Mouse (Mus musculus): ENCODE results near the gene Casp7.
"Not testable (repeated sequence)": the region's sequence is repeated elsewhere in the genome, so short reads cannot be mapped to it uniquely, and the experiment has no call there.

Gene Casp7

GRCm38 (mm10) chr19:56396669-56397621 is at the start of gene Casp7:
Casp7 (plus strand) TSS chr19:56397129.
- DNase-seq (ENCODE audit: low read depth, low spot score), result peak; percentile 70

- DNase-seq (ENCODE audit: low read depth, low spot score), result peak; percentile 19
Measured at GRCm38 (mm10) chr19:56349295-56349694, 47.6 kb upstream of the Casp7 start.

GRCm38 (mm10) chr19:56353689-56354088 is 43.2 kb upstream of the Casp7 start:
- DNase-seq (ENCODE audit: low read depth, low spot score), result no peak

- DNase-seq (ENCODE audit: low read depth, low spot score), result no peak
Measured at GRCm38 (mm10) chr19:56355201-56355600, 41.7 kb upstream of the Casp7 start.

- DNase-seq (ENCODE audit: low read depth, low spot score), result peak; percentile 75
Measured at GRCm38 (mm10) chr19:56356480-56357373, 40.2 kb upstream of the Casp7 start.

- DNase-seq (ENCODE audit: low read depth, low spot score), result not testable (repeated sequence)
Measured at GRCm38 (mm10) chr19:56357374-56357708, 39.6 kb upstream of the Casp7 start.

- DNase-seq (ENCODE audit: low read depth, low spot score), result no peak
Measured at GRCm38 (mm10) chr19:56358890-56359289, 38.0 kb upstream of the Casp7 start.

- DNase-seq (ENCODE audit: low read depth, low spot score), result no peak
Measured at GRCm38 (mm10) chr19:56363721-56364460, 33.0 kb upstream of the Casp7 start.

- no peak for DNase-seq (ENCODE audit: low read depth, low spot score)
Measured at GRCm38 (mm10) chr19:56364563-56364962, 32.4 kb upstream of the Casp7 start.

GRCm38 (mm10) chr19:56366168-56366567 is 30.8 kb upstream of the Casp7 start:
- no peak for DNase-seq (ENCODE audit: low read depth, low spot score)

- peak; percentile 54 for DNase-seq (ENCODE audit: low read depth, low spot score)
Measured at GRCm38 (mm10) chr19:56366625-56367024, 30.3 kb upstream of the Casp7 start.

GRCm38 (mm10) chr19:56367778-56368177 is 29.2 kb upstream of the Casp7 start:
- peak; percentile 67 for DNase-seq (ENCODE audit: low read depth, low spot score)

- no peak for DNase-seq (ENCODE audit: low read depth, low spot score)
Measured at GRCm38 (mm10) chr19:56368912-56369311, 28.0 kb upstream of the Casp7 start.

- no peak for DNase-seq (ENCODE audit: low read depth, low spot score)
Measured at GRCm38 (mm10) chr19:56370389-56371150, 26.4 kb upstream of the Casp7 start.

GRCm38 (mm10) chr19:56372226-56372625 is 24.7 kb upstream of the Casp7 start:
- DNase-seq (ENCODE audit: low read depth, low spot score), result no peak

- no peak for DNase-seq (ENCODE audit: low read depth, low spot score)
Measured at GRCm38 (mm10) chr19:56373246-56373645, 23.7 kb upstream of the Casp7 start.

- no peak for DNase-seq (ENCODE audit: low read depth, low spot score)
Measured at GRCm38 (mm10) chr19:56374011-56374410, 22.9 kb upstream of the Casp7 start.

GRCm38 (mm10) chr19:56378007-56378406 is 18.9 kb upstream of the Casp7 start:
- DNase-seq (ENCODE audit: low read depth, low spot score), result no peak

GRCm38 (mm10) chr19:56378554-56379172 is 18.3 kb upstream of the Casp7 start:
- no peak for DNase-seq (ENCODE audit: low read depth, low spot score)

- DNase-seq (ENCODE audit: low read depth, low spot score), result no peak
Measured at GRCm38 (mm10) chr19:56380341-56380740, 16.6 kb upstream of the Casp7 start.

All from brain, adult 2 months (tissue).